Mouse (Mus musculus): ENCODE data around the gene Drc7.

Drc7 gene

DNA sequence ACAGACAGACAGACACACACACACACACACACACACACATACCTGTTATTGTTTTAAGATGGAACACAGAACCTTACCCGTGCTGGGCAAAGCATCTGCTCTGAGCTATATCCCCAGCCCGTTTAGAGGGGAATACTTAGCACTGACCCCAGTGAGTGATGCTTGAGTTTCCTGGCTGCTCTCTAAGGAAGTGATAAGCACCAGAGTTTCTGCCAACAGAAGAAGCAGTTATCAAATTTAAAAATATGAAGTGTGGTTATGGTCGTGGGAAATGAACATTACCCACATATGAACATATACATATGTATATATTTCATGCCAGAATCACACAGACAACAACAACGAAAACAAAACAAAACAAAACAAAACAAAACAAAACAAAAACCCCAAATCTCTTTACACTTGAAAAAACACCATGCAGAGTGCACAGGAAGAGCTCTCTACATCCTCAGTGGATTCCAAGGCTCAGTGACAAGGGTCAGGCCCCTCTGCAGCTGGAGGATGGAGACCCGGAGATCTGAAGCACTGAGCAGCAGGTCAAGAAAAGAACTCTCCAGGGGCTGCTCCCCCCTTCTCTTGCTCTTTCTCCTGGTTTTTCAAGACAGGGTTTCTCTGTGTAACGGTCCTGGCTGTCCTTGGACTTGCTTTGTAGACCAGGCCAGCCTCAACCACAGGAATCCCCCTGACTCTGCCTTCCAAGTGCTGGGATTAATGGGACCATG, 5.1 kb downstream of the Drc7 start:
- DNase-seq (ENCODE audit: low read depth, low spot score), result no peak

DNA sequence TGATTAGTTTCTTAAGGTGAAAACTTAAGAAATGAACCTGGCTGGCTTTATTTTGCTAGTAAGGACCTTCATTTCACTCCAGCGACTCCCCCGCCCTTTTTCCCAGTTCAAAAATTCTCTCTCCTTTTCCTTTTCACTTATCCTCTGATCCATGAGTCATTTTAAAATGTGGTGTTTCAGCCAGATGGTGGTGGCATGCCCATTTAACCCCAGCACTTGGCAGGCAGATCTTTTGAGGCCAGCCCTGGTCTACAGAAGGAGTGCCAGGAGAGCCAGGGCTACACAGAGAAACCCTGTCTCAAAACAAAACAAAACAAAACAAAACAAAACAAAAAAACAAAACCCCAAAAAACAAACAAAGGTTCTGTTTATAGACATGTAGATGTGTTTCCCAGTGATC, 9.6 kb downstream of the Drc7 start:
- peak; percentile 89 for DNase-seq (ENCODE audit: low read depth, low spot score)

DNA sequence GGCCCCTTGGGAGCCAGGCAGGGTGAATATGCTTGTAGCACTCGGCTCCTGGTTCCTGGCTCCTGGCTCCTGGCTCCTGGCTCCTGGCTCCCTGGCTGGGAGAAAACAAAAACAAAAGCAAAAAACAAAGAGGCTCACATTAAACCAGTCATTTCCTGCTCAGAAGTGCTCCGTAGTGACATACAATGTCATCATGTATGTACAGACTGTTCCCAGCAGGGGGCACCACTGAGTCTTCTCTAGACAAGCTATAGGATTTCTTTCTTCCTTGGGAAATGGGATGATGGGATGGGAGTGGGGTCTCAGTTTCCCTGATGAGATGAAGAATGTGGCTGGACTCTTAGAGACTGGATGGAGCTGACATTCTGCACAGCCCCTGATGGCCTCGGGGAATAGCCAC, 12.7 kb downstream of the Drc7 start:
- DNase-seq (ENCODE audit: low read depth, low spot score), result peak; percentile 50

DNA sequence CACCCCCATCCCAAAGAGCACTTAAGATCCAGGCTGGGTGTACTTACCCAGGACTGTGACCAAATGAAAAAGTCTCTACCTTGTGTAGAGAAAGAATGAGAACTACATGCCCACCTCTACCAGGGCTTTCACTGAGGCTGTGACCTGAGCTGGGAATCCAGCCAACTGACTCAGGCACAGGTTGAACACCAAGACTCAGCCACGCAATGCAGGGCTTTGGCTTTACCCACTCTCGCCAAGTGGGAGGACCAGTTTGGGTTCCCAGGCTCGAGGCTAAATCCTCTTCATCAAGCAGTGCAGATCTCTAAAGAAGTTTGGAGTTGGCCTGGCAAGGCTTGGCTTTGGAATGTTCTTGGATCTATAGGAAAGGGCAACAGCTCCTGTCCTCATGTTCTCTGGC, 20.6 kb downstream of the Drc7 start:
- no peak for DNase-seq (ENCODE audit: low read depth, low spot score)

DNA sequence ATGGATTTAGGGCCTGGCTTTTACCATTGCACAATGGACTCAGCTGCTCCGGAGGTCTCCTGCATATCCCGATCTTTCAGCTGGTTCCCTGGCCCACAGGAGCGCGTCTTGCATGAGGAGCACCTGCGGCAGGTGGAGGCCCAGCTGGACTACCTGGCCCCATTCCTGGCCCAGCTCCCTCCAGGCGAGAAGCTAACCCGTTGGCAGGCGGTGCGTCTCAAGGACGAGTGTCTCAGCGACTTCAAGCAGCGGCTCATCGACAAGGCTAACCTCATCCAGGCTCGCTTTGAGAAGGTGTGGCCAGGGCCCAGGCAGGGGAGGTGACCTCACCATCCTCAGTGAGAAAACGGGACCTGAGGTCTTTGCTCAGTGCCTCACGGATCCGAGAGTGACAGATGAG, 21.2 kb downstream of the Drc7 start:
- DNase-seq (ENCODE audit: low read depth, low spot score), result no peak

DNA sequence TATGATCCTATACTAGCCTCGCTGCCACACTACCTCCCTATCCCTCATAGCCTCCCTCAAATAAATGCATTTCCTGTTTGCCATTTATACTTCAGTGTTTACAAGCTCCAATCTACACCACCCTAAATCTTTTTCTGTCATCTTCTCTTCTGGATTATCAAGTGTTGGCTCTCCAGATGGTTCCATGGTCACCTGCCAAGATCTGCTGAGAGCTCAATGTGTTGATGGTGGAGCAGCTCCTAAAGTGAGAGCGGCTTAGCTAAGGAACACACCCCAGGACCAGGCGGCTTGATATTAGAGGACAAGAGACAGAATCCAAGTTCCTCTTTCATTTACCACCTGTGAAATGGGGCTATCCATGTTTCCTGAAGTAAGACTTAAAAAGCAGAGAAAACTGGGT, 23.2 kb downstream of the Drc7 start:
- DNase-seq (ENCODE audit: low read depth, low spot score), result no peak

DNA sequence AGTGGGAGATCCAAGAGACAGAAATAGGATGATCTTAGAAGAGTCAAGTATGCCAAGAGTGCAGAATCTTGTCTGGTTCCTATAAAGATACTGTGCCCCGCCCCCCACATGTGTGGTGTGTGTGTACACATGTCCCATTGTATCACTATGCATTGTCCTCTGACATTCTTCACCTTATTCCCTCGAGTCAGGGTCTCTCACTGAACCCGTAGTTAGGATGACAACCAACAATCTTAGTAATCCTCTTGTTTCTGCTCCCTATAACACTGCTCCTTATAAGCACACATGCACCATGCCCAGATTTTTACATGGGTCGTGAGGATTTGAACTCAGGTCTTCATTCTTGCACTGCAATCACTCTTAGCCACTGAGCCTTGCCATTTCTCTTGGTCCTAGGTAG, 24.4 kb downstream of the Drc7 start:
- no peak for DNase-seq (ENCODE audit: low read depth, low spot score)

DNA sequence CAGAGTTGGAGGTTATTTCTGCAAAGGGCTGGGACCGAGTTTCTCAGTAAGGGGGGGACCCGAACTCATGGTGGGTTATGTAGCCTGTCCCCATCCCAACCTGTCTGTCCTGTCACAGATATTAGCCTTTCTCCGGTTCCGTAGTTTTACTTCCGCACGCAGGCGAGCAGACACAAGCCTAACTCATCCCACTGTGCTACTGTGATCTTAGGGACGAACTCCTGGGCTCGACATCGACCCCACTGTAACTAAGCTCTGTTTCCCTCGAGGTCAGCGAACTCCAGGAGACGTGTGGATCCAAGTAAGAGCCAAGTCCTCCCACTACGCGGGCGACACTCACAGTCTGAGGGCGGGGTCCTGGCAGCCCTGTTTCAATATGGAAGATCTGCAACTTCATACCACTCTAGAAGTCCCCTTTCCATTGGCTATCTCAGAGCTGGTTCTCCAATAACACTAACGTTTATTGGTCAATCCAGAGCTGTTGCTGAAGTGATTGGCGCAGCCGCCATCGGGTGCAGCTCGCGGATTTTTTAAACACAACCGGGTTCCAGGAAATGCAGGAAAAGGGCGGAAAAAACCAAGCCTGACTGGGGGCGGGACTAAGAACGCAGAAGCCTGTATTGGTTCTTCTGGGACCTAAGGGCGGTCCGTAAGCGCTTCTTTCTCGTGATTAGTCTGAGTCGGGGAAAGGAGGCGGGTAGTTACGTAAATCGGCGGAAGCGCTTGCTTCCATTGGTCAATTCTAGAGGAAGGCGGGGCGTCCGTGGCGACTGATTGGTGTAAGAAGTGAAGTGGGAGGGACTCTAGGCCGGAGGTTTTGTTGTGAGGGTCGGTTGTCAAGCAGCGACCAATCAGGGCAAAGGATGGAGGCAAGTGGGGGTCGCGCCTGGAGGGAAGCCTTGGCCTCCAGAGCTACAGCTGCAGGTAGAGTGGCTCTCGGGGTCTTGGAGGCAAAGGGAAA, 25.8 kb downstream of the Drc7 start, which contains the start of gene Katnb1:
TSS of gene Katnb1 (plus strand) at position 806 of the 961 bp plus-strand sequence.
- peak; percentile 100 for DNase-seq (ENCODE audit: low read depth, low spot score)

DNA sequence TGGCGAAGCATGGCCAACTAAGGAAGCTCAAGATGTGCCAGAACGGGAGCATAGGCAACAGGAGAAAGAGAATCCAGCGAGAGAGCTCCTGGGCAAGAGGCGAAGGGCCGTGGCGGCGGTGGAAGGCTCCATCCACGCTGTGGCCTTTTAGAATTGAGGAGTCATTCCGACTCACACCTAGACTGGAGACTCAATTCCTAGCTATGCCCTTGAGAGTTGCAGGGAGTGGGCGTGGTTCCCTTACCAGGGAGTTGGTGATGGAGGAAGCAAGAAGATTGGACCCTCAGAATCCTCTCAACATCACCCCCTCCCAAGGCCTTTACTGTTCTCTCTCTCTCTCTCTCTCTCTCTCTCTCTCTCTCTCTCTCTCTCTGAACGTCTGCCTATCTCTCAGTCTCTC, 26.7 kb downstream of the Drc7 start:
- peak; percentile 61 for DNase-seq (ENCODE audit: low read depth, low spot score)

DNA sequence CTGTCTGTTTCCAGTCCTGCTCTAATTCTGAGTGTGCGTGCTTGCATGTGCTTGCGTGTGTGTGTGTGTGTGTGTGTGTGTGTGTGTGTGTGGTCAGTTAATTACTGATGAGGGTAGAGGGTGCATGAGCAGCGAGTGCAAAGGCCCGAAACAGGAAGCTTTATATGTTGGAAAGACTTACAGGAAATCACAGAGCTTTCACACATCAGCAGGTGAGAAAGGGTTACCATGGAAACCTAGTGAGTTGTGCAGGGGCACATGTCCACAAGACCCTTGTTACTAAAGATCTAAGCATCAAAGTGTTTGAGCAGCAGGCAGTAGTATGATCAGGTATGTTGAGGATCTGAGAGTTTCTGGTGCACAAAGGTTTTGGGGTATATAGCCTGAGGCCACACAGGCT, 29.4 kb downstream of the Drc7 start:
- no peak for DNase-seq (ENCODE audit: low read depth, low spot score)

DNA sequence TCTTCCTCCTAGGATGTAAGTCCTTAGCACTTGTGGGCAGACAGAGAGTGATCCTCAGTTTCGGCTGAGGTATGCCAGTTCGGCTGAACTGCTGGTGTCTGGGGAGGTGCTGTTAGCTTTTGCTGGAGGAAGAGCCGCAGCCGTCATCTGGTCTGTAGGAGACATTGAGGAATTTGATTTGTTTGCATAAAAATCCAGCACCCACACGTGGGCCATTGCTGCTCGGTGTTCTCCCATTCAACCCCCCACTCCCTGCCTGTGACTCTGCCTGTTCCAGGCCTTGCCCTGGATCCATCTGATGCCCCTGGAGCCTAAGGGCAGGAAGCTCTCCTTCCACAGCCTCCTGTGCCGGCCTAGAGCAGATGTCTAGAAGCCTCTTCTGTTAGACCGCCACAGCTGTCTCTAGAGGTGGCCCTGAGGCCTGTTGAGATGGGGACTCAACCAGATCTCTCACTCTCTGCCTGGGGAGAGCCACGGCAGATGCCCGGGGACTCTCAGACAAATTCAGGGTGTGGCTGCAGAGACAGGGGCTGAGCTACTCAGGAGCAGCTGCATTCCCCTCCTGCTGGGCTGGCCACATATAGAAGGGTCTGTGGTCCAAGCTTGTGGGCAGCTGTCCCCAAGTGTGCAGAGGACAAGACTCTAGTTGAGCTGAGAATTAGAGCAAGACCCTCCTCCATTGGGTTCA, 30.0 kb downstream of the Drc7 start:
- no peak for DNase-seq (ENCODE audit: low read depth, low spot score)

DNA sequence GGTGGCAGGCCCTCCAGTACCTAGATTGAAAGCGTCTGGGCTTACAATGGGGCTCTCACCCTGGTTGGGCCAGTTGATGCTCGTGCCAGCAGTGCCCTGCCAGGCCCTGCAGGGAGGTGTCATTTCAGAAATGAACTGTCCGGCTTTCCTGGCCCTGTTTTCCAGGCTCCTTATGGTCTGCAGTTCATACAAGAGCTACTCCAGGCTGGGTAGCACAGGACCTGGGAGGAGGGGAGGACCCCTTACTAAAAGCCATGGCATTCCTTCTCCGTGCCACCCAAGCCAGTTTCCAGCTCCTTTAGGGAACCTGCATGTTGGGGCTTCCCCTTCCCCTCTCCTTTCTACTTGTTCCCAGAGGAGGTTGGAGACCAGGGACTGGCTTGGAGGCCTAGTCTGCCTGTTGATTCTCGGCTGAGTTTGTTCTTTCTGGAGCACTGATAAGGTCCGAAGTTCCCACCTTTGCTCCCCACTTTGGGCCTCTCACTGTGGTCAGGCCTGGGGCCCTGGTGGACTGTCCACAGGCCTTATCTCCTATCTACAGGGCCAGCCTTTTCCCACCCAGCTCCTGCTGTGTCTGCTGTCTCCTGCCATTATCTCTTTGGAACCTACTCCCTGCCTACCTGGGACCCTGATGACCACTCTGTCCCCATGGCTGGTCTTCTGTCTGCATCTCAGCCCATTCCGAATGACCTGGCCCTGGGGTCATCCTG, 30.7 kb downstream of the Drc7 start:
- no peak for DNase-seq (ENCODE audit: low read depth, low spot score)

DNA sequence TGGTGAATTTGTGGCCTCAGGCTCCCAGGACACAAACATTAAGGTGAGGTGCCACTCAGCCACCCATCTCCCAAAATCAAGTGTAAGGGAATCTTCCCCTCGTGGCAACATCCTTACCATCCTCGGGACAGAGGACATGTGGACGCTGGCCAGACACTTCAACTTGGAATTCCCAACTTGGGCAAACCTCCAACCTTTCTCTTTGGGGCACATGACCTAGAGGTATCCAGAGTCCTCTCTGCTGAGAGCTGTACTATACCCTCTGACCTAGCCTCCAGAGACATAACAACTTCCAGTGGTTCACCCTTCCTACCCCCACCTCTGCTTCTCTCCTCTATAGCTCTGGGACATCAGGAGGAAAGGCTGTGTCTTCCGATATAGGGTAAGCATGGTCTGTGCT, 38.7 kb downstream of the Drc7 start:
- no peak for DNase-seq (ENCODE audit: low read depth, low spot score)

DNA sequence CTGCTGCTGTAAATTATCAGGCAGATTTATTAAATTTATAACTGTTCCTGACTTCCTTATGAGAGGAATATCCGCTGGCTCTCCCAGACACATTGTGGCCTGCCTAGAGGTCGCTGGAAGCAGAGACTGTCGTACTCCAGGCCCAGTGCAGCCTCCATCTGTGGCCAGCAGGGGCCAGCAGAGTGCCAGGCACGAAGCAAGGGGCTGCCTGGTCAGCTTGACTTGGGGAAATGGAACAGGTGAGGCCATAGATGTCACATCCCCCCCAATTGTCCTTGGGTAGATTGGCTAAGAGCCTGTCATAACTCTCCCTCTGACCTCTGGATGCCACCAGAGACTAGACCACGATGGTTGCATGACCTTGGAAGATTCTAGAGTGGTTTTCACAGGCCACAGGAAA, 44.1 kb downstream of the Drc7 start:
- DNase-seq (ENCODE audit: low read depth, low spot score), result peak; percentile 58

DNA sequence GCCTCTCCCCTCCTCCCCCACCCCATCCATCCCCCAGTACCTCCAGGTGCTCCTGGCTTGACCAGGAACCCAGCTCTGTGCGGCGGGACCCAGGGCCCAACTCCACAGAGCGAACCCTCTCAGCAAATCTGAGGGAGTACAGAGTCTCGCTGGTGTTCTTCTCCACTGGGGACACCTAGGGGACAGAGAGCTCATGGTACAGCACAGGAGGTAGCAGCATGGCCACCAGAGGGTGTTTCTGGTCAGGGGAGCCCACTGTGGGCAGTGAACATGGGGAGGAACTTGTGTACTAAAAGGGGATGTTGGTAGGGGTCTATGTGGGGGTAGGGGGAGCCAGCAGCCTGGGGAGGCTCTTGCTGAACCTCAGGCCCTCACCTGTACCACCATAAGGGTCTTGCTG, 47.1 kb downstream of the Drc7 start:
- DNase-seq (ENCODE audit: low read depth, low spot score), result no peak

DNA sequence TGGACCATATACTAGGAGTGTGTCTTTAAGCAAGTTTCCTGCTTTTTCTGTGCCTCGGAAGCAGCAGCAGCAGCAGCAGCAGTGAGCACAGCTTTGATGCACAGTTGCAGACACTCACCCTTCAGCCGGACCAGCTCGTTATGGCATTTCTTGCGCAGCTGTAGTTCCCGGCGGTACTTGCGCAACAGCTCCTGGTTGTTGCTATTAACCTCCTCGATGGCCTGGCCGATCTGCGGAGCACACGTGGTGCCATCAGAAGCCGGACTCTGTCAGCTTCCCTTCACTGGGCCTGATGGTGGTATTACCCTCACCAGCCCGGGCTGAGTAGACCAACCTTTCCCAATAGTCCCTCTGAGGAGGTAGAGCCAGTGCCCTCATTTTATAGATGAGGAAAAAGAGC, 52.4 kb downstream of the Drc7 start:
- DNase-seq (ENCODE audit: low read depth, low spot score), result no peak

DNA sequence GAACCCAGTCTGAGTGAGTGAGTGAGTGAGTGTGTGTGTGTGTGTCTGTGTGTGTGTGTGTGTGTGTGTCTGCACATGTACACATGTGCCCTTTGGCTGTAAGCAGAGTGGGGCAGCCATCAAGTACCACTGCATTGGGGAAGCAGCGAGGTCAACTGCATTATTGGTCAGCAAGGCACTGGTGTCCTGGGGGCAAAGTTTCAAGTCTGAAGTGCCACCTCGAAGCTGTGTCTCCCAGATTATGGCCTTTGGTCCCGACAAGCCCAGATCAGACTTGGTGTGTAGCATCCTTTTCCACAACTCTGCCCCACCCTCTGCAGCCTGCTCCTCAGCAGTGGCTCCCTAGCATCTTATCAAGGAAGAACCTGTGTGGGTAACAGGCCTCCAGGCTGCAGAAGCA, 57.7 kb downstream of the Drc7 start:
- no peak for DNase-seq (ENCODE audit: low read depth, low spot score)

DNA sequence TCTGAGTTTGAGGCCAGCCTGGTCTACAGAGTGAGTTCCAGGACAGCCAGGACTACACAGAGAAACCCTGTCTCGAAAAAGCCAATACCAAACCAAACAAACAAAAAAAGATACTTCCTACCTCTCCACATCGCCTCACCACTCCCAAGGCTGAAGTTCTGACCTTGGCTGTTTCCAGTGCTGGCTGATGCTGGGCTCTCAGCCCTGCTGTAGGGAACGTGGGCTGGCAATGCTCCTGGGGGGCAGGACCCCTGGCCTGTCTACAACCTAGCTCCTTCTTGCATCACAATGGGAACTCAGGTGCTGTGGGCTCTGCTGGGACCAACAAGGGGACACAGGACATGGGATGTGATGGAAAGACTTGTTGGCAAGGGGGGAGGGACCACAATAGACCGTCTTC, 58.2 kb downstream of the Drc7 start:
- no peak for DNase-seq (ENCODE audit: low read depth, low spot score)

DNA sequence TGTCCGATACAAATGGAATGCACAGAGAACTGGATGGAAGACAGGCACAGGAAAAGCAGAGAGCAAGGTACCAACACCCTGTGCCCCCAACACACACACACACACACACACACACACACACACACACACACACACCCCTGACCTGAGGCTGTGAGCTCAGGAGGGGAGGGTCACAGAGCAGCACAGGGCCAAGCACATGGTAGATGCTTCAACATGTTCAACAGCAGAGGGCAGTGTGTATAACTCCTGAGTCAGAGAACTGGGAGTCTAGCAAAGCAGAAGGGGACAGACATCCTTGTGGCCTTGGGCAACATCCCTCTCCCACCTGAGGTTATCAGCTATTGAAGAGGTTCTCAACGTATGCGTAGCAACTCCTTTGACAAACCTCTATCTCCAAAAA, 58.8 kb downstream of the Drc7 start:
- DNase-seq (ENCODE audit: low read depth, low spot score), result peak; percentile 61

DNA sequence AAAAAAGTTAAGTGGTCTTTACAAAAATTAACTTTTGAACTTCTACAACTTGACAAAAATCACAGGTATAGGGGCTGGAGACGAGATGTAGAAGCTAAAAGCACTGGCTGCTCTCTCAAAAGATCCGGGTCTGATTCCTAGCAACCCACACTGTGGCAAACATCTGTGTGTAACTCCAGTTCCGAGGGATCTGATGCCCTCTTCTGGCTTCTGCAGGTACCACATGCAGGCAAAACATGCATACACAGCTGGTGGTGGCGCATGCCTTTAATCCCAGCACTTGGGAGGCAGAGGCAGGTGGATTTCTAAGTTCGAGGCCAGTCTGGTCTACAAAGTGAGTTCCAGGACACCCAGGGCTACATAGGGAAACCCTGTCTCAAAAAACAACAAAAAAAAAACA, 68.6 kb downstream of the Drc7 start:
- no peak for DNase-seq (ENCODE audit: low read depth, low spot score)

DNA sequence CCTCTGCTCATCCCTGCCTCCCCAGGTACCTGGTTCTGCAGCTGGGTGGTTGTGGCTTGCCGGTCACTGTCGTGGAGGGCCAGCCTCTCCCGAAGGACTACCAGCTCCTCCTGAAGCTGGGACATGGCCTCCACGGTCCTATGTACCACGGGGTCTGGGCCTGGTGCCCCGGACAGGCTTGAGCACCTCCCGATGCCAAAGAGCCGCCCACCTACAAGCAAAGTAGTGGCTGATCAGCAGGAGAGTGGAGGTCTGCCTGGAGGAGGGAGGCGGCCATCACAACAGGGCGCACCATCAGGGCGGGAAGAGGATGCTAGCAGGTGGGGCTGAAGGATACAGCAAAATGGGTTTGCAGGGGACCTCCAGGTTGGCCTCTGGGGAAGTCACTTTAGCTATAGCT, 71.6 kb downstream of the Drc7 start:
- no peak for DNase-seq (ENCODE audit: low read depth, low spot score)

DNA sequence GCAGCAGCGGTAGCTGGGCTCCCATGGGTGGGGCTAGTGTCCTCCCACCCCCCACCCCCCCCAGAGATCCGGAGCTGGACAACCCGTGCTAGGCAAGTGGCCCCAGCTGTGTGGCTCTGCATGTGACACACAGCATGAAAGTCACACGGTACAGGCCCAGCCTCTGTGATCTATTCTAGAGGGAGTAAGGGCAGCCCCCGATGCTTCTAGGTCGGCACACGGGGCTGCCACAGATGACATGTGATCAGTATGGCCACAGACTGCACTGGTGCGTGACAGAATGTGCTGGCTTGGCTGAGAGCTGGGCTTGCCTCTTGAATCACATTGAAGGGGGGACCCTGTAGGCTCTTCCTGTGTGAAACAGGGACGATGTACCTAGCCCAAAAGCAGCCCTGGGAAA, 72.8 kb downstream of the Drc7 start:
- DNase-seq (ENCODE audit: low read depth, low spot score), result no peak
